Mouse (Mus musculus): ENCODE results near the gene Rnf212b.

Gene Rnf212b

DNA sequence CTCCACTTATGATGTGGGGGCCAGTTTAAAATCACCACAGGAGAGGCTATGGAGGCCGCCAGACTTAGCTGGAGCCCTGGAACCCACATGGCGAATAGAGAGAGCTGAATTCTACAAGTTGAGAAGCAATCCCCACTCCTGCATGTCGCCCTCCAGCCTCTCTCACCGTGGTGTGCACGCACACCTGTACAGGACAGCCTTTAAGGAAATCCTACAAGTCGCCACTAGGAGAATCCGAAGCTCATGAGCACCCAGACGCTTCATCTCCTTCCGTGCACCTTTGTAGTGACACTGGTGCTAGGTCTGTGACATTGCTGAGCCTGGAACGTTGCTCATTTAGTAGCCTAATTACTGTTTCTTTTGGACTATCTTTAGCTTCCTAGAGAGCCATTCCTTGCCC lies 14.3 kb upstream of the Rnf212b start:
- no peak for DNase-seq

DNA sequence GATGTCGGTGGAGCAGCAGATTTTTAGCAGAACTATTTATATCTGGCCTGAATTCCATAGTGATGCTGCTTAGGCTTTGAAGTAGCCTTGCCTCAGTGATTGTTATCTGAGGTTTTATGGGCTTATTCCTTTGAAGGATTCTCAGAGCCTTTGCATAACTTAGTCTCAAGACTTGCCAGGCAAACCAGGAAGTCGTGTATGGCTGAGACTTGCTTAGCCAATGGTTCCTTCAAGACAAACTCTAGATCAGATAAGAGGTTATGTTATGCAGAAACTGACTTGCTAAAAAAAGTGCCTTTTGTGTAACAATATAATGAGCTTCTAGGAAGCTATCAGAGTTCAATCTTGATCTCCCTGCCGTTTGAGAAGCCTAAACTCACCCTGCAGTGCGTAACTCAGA lies 11.5 kb upstream of the Rnf212b start:
- DNase-seq, result no peak

DNA sequence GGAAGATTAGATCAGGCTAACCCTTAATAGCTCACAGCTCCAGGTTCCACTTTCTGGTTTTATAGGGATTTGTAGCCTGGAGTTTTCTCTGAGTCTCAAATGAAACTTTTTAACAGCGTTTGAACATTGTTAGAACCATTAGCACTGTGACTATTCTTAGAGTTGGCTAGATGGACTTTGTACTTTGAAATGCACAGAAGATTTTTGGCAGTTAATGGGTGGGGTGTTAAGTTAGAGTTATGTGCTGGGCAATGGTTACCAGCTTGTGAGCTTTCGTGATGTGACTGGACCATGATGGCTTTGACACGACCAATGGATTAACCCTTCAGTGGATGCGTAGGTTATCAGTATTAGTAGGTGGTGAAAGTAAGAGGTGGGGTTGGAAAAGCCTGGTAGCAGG lies 7.8 kb upstream of the Rnf212b start:
- DNase-seq, result no peak

DNA sequence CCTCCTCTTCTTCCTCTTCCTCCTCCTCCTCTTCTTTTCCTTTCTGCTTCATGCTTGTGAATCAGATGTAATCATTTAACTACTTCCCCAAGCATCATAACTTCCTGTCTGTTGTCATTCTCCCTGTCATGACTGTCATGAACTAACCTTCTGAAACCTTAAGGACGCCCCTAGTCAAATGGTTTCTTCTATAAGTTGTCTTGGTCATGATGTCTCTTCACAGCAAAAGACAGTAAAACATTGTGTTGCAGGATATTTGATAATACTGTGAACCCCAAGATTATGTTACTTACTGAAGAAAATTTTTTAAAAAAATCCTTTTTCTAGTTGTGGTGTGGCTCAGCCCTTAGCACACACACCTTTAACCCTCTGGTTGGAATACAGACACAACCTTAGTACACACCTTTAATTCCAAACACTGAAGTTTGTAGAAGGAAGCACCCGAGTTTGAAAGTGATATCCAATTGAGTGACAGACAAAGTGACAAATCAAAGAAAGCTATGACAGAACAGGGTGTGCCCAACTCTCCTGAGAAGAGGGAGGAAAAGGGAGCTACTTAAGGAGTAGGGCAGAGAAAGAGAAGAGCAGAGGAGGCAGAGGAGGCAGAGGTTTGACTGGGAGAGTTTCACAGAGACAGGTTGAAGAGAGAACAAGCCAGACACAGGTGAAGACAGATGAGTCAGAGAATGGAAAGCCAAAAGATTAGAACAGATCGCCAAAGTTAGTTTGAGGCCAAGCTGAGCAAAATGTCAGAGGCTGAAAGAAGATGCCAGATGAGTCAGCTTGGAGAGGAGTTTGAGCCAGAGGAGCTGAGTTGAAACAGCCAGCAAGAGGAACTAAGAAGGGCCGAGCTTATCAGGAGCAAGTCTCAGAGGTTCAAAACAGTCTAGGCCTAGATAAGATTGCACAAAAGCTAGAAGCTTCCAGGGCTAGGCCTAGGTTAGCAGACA lies 4.9 kb upstream of the Rnf212b start:
- no peak for DNase-seq

DNA sequence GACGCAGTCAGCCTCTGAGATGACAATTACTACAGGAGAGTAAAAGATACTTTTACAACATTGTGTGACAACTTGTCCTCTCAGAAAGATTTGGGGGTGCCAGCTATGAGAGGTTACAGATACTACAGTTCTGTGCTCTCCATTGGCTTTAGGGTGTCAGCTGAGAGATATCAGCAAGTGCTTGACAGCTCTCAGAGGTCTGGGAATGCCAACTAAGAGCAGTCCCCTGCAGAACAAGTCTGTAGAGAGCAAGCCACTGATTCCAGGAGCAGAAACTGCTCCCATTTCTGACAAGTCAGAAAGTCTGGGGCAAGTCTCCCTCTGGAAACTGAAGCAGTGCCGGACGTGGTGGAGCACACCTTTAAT lies 4.3 kb upstream of the Rnf212b start:
- DNase-seq, result no peak

DNA sequence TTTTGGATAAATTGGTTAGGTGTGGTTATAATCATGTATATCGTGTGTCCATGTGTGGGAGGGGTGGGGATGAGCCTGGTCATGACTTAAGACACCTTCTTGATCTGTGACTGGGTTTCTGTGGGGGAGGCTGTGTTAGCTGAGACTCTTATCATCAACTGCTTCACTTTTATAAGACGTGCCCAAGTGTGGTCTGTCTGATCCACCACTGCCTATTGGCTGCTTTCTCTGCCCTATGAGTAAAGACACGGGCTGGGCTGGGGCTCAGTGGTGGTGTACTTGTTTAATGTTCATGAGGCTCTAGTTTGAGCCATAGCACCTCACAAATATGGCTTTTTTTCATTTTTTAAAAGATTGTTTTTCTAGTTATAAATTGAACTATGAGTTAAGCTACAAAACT lies 1.8 kb downstream of the Rnf212b start:
- no peak for DNase-seq

DNA sequence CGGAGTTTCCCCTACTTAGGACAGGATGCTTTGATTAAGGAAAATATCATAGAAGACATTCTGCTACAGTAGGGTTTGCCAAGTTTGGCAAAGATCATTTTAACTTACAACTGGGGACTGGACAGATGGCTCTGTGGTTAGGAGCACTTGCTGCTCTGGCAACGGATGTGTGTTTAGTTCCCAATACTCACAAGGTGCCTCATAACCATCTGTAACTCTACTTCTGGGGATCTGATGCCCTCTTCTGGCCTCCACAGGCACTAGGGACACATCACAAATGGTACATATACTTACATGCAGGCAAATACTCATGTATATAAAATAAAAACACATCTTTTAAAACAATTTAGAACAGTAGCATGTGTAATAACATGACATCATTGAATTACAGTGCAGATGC lies 3.9 kb downstream of the Rnf212b start:
- DNase-seq, result peak; percentile 37

DNA sequence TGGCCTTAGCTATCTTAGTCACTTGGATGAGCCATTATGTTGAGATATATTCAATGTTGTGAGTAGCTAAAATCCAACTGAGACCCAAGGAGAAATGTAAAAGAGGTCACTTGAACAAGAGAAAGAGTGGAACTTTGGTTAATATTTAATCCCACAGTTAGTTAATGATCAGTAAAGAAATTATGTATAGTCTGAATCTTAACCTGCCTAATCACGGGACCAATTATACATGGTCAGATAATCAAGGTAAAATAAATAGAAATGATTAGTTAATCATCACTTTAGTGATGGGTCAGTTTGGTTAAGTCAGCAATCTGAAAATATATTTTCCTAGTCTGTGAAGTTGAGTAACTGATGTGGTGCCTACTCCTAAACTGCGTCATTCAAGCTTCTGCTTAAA lies 8.4 kb downstream of the Rnf212b start:
- no peak for DNase-seq

DNA sequence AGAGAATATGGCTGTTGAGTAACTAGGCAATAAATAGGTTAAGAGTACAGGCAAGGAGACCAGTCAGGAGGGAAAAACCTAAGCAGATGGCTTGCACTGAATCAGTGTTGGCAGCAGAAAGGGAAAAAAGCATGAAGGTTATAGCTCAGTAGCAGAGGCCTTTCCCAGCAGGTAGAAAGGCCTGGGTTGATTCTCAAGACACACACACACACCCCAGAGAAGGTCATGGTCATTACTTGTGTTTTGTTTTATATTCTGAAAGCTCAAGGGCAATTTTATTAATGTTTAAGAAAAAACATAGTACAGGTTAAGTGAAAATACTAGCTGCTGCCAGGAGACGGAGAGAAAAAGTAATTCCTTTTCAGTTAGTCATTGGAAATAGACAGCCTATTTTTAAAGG lies 9.8 kb downstream of the Rnf212b start:
- DNase-seq, result peak; percentile 55

DNA sequence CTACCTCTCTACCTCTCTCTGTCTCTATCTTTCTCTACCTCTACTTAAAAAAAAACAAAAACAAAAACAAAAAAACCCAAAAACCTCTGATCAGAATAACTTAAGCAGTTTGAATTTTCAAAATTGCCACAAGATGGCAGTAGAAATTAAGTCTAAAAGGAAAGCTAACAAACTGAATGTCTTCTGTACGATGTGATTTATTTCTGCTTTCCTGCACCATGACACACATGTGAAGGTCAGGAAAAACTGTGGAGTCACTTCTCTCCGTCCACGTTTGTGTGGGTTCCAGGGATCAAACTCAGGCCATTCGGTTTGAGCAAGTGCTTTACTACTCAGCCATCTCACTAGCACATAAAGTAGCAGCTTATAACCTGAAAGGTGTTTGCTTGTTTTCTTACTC lies 29.5 kb downstream of the Rnf212b start:
- DNase-seq, result no peak

DNA sequence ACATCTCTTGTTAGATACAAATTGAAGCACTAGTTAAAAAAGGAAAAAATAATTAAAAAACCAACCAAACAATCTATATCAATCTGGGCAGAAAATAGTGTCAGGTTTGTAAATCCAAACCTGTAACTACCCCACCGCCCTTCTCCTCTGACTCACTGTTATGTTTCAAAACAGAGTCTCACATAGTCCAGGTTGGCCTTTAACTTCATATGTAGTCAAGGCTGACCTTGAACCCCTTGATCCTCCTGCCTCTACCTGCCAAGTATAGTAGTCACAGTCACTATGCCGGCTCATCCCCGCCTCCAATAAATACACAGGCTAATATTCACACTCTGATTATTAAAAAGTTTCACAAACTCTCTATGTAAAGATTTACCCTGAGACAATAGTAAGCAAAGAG lies 41.8 kb downstream of the Rnf212b start:
- no peak for DNase-seq

DNA sequence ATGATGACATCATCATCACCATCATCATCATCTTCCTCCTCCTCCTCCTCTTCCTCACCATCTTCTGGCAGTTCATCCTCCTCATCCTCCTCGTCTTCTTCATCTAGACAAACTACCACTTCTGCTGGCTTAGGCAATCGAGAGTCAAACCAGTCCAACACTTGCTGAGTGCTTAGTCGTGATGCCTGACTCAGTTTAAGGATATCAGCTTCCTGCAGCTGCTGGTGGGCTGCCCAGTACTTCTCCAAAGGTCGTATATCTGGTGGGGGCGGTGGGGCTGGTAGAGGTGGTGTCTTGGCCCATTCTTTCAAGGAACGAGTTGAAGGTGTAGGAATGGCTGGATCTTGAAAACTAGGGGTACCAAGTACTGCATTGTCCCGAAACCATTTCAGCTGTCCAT lies 42.8 kb downstream of the Rnf212b start:
- no peak for DNase-seq

DNA sequence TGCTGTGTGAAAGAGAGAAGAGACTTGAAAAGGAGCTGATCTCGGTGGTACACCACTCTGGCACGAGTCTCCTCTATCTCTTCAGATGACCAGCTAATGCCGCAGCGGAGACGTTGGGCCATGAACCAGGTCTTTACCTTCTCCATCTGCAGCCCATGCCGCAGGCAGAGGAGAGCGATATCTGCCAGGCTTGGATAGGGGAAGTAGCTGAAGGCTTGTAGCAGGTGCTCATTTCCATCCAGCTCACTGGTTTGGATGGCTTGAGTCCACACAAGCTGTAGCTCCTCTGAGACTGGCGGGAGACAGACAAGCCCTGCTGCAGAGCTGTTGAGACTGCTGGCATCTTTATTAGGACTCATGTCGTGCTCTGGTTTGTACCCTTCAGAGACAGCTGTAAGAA lies 44.0 kb downstream of the Rnf212b start:
- no peak for DNase-seq

DNA sequence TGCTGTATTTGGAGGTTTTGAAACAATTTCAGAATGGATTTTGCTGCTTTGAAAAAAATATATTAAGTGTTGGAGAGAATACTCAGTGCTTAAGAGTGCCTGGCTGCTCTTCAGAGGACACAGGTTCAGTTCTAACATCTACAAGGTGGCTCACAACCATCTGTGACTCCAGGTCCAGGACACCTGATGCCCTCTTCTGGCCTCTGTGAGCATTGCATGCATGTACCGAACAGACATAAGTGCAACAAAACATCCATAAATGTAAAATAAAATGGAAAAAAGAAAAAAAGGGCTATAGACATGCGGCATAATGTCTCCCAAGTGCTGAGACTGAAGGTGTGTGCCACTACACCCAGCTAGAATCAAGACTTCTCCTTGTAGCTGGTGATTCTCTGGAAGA lies 46.6 kb downstream of the Rnf212b start:
- DNase-seq, result peak; percentile 45

DNA sequence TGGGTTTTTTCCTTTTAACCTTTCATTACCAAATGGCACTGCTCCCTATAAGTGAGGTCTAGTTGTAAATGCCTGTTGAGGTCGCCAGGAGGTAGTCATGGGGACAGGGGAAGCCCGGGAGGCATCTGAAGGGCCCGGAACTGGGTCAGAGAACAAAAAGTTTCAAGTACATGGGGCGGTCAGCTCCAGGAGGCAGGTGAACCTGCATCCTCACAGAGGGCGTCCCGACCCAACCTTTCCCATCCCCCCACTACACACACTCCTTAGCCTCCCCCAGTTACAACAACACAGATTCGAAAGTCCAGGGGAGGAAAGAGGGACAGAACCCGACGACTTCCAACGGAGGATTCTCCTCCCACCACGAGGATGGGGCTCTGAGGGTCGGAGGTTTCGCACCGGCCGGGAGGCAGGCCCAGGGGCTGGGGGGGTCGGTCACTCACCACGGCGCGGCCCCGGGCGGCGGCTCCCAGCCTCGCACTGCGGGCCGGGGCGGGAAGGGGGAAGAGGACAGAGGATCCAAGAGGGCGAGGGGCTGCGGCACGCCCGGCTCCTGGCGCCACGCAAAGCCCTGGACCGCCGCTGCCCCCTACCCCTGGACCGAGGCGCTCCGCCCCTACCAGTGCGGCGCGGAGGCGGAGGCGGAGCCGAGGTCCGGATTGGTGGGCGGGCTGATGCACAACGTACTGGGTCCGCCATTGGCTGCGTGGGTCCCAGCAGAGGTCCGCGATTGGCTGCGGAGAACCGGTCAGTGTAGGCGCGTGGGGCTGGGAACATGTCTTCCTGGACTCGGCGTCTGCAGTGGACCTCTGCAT lies 49.8 kb downstream of the Rnf212b start:
- DNase-seq, result peak; percentile 93

DNA sequence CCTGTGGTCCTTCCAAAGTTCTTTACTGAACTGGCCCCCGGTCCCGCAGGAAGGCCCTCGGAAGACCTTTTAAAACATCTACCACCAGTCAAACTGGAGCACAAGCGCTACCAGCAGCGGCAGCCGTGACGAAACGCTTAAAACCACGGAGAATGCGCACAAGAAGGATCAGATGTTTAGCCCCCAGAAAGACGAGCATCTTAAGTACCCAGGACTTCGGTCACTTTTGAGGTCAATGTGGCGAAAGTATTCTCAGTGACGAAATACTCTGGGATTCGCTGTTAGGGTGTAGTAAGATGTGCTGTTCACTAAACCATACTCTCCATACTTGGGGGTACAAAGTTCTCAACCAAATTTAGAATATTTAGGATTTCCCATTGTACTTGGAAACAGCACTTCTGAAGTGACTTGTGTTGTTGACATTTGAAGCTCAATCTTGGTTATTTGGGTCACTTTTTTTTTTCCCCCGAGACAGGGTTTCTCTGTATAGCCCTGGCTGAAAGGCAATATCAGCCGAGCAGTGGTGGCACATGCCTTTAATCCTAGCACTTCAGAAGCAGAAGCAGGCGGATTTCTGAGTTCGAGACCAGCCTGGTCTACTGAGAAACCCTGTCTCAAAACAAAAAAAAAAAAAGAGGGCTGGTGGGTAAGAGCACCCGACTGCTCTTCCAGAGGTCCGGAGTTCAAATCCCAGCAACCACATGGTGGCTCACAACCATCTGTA lies 50.5 kb downstream of the Rnf212b start:
- no peak for DNase-seq

DNA sequence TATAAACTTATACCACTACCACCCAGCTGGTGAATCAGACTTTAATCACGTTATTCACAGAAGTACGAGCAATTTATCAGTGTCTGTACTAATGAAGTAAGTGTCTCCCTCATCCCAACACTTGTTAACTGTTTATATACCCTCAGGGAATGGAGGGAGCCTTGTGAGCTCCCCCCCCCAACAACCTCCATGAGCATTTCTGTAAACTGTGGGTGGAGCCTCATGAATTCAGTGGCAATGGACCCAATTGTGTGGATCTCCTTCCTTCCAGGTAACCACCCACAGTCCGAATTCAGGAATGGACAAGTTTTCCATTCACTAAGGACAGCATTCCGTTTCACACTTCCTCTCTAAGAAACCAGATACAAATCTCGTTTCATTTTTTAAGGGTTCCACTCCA lies 51.7 kb downstream of the Rnf212b start:
- no peak for DNase-seq

DNA sequence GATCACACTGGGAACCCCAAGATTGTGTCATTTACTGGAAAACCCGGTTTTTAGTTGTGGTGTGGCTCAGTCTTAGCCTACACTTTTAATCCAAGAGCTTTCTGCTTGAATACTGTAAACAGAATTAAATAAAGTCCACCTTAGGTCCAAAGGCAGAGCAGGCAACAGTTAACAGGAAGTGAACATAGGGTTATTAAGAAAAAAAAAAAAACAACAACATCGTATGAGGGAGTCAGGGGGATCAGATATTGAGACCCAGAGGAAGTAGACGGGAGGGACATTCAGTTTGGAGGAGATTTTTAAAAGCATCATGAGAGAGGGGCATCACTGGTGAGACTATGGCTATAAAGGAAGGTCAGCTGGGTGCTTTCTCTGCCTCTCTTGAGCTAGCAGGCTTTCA lies 52.3 kb downstream of the Rnf212b start:
- DNase-seq, result no peak

DNA sequence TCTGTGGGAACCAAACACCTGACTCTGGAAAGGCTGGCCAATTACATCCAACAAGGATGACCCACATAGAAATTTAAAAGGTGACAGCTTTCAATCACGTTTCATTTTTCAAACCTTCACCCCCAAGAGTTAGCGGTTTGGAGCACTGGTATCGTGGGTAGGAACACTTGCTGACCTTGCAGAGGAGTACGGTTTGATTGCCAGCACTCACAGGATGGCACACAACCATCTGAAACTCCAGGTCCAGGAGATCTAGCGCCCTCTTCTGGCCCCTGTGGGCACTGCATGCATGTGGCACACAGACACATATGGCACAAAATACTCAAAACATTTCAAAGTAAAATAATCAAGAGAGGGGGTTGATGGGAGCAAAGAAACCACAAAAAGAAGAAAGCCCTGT lies 53.0 kb downstream of the Rnf212b start:
- DNase-seq, result no peak

DNA sequence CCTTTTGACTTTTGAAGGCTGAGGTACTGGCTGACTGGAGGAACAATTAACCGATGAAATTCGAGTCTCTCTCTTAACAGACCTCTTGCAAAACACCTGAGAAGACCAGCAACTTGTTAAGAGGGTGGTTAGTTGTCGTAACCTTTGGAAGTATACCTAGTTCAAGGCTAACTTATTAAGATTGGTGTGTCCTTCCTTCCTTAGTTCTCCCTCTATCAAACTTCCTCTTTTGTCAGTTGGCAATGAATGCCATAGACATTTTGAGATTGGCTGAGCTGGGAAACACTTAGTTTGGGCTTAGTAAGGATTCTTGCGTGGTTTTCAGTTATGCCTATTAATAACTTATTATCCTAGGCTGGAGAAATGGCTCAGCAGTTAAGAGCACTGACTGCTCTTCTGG lies 54.1 kb downstream of the Rnf212b start:
- DNase-seq, result no peak

DNA sequence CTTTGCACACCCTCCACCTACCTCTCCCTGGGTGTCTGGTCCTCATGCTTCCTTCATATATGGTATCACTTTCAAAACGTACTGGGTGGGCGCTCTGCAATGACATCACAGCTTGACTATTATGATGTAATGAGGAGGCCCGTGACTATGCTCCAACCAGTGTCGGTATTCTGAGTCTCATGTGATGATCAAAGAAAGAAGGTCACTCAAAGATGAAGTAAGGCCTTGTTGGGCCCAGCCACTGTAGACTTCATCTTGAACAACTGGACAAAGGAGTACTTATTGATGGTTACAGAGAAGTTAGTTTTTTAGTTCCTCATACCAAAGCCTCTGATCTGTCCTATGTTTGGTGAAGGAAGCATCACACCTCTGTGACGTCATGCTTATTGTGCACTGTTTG lies 56.9 kb downstream of the Rnf212b start, which contains the start of gene Homez:
Gene Homez, minus strand, starts transcription at position 101 of the 400 bp plus-strand sequence.
- DNase-seq, result no peak

DNA sequence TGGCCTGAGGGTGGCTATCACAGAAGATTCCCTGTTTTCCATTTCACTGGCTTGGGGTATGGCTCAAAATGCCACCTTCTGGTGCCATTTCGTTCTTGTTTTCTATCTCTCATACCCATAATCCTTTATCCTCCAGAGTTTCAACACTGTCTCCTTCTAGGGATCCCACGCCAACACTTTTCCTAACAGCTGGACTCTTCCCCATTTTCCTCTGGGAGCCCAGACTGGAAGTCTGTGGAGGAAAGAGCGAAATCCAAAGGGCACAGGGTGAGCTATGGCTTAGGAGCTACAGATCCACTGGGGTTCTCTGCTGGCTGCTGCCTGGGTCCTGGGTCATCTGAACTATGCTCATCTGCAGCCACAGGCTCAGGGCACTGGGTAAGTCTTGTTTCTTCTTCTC lies 60.2 kb downstream of the Rnf212b start:
- DNase-seq, result no peak

DNA sequence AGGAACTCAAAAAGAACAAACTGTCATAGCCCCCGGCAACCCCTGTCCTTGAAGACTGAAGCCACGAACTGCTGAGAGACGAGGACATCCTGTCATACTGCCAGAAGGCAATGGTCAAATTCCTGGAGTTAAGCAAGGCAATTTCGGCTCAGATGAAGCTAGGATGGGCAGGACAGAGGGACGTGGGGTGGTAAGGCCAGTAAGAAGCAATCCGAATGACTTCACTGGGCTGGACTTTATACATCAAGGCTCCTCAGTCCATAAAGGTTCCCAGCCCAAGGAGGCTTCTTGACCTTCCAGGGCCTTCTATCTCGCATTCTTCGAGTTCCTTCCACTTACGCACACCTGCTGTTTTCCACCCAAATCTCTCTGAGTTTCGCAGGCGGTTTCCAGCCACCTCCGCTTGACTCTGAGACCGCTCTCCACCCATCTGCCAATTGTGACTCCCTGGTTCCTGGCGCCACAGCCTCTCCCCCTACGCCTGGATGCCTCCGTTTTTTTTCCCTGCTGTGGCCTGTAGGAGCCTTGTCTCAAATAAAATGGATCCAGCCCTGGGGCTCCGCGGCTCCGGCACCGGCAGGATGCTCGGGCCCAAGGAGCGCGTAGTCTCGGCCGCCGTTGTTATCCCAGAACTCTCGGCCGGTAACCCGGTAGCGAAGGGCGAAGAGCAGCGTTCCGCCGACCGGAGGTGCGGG lies 62.0 kb downstream of the Rnf212b start:
- DNase-seq, result peak; percentile 56

All from kidney, adult 11 months (tissue).